Mouse (Mus musculus): Measurements from ENCODE around the gene Rfxap.

GRCm38 (mm10) chr3:54760321-54761115, 47.1 kb downstream of the Rfxap start:
- TF ChIP-seq CTCF (IDR thresholded peaks at IDR 0.05; ENCODE audit: low read depth) (no peak), EP300 (IDR thresholded peaks at IDR 0.05; ENCODE audit: low read depth) (peak; percentile 68)
